Mouse (Mus musculus) limb, embryonic 11.5 days (tissue): ENCODE results near the gene Ccr3. TPM values are rescaled to one million over a fixed set of nuclear protein-coding genes. Genes with fewer than 3 reads are reported as not detected.

ENCODE experiments used
- ATAC-seq: fragments of 200-750 bp; cut with Nextera tagmentation; 2 replicates; pipeline ENCODE4 v1.8.0; 2017; ENCODE audit warnings: low read depth; ENCODE audit not compliant: insufficient number of reproducible peaks, low FRiP score, low TSS enrichment
- DNase-seq: peaks from one replicate; pipeline ENCODE4 v3.0.0-alpha.2; 2015; ENCODE audit warnings: low spot score
- H3K27ac ChIP-seq: fragments of 300-500 bp; sonication (generic); replicated peaks from 2 replicates; pipeline ENCODE4 v1.5.1; 2014; ENCODE audit warnings: low read depth, mild to moderate bottlenecking, low read length
- H3K27me3 ChIP-seq: fragments of 300-500 bp; sonication (generic); 2 replicates; pipeline ENCODE4 v1.6.1; 2014; ENCODE audit warnings: mild to moderate bottlenecking, low read length, mixed read lengths; ENCODE audit not compliant: control insufficient read depth, insufficient read depth
- H3K36me3 ChIP-seq: fragments of 300-500 bp; sonication (generic); 2 replicates; pipeline ENCODE4 v1.6.1; 2014; ENCODE audit warnings: mild to moderate bottlenecking, low read length, moderate library complexity, mixed read lengths; ENCODE audit not compliant: control insufficient read depth, insufficient read depth
- H3K4me1 ChIP-seq: fragments of 300-500 bp; sonication (generic); 2 replicates; pipeline ENCODE4 v1.6.1; 2014; ENCODE audit warnings: low read length, mixed read lengths; ENCODE audit not compliant: control insufficient read depth, insufficient read depth
- H3K4me2 ChIP-seq: fragments of 300-500 bp; sonication (generic); 2 replicates; pipeline ENCODE4 v1.6.1; 2014; ENCODE audit warnings: low read depth, mild to moderate bottlenecking, moderate library complexity; ENCODE audit not compliant: severe bottlenecking
- H3K4me3 ChIP-seq: fragments of 300-500 bp; sonication (generic); 2 replicates; pipeline ENCODE4 v1.5.1; 2014; ENCODE audit warnings: low read depth, low read length
- H3K9ac ChIP-seq: fragments of 300-500 bp; sonication (generic); 2 replicates; pipeline ENCODE4 v1.6.1; 2014; ENCODE audit warnings: mild to moderate bottlenecking, low read length
- H3K9me3 ChIP-seq: fragments of 300-500 bp; sonication (generic); 2 replicates; pipeline ENCODE4 v1.6.1; 2016; ENCODE audit warnings: low read length; ENCODE audit not compliant: control insufficient read depth
- WGBS: fragments of 180-500 bp; shearing (Covaris S2); extraction: QIAGEN DNeasy Blood & Tissue Kit; methylation state at CpG from one replicate; pipeline ENCODE4 v1.1.7; 2014; 5-methylcytosine and 5-hydroxymethylcytosine counted together
- polyA plus RNA-seq: library from polyadenylated mRNA; unstranded; fragments of >200 nt; fragmentation: Nextera tagmentation; extraction: Ambion mirVana; gene quantifications from 2 replicates; pipeline ENCODE4 v1.2.1, GENCODE M21; 2014

Gene Ccr3
- polyA plus RNA-seq, 1 experiment from 2014 or later = not detected

GRCm38 (mm10) chr9:124019887-124020286 is 1.9 kb upstream of the Ccr3 start:
- ATAC-seq = no peak

GRCm38 (mm10) chr9:124033345-124033744 is 11.6 kb downstream of the Ccr3 start:
- Histone ChIP-seq H3K9me3 (no peaks in the 10 kb centered on the region), H3K27ac (no peak overlapping the region), H3K36me3 (no peaks in the 10 kb centered on the region), H3K9ac (no peak overlapping the region), H3K4me2 (no peak overlapping the region), H3K4me3 (no peak overlapping the region), H3K4me1 (no peaks in the 10 kb centered on the region), H3K27me3 (no peaks in the 10 kb centered on the region)
- no peak for DNase-seq
- WGBS = 63% methylated on average over 1 of the region's 1 CpGs
- no peak; the same call in 1 of the 2 replicates for ATAC-seq

More at GRCm38 (mm10) chr9:124019887-124020286, 1.9 kb upstream of the Ccr3 start:
- Histone ChIP-seq H3K4me3 (no peak overlapping the region), H3K9ac (no peak overlapping the region), H3K36me3 (no peaks in the 10 kb centered on the region), H3K9me3 (no peaks in the 10 kb centered on the region), H3K27ac (no peak overlapping the region), H3K4me1 (no peaks in the 10 kb centered on the region), H3K4me2 (no peak overlapping the region), H3K27me3 (no peaks in the 10 kb centered on the region)
- 91% methylated on average over 3 of the region's 3 CpGs for WGBS
- DNase-seq = no peak

GRCm38 (mm10) chr9:124037707-124038106 is 15.9 kb downstream of the Ccr3 start:
- Histone ChIP-seq H3K4me2 (no peak overlapping the region), H3K9me3 (no peaks in the 10 kb centered on the region), H3K36me3 (no peaks in the 10 kb centered on the region), H3K27me3 (no peaks in the 10 kb centered on the region), H3K4me1 (no peaks in the 10 kb centered on the region), H3K27ac (no peak overlapping the region), H3K9ac (no peak overlapping the region), H3K4me3 (no peak overlapping the region)
- WGBS = 43% methylated on average over 4 of the region's 4 CpGs
- no peak for DNase-seq
- ATAC-seq = no peak

- H3K9me3 ChIP-seq = no peaks in the 10 kb centered on the region
- H3K36me3 ChIP-seq = no peaks in the 10 kb centered on the region
- WGBS = 84% methylated on average over 2 of the region's 2 CpGs
Observed at GRCm38 (mm10) chr9:124038158-124038582, 16.4 kb downstream of the Ccr3 start.

GRCm38 (mm10) chr9:124038949-124039348 is 17.2 kb downstream of the Ccr3 start:
- H3K36me3 ChIP-seq = no peaks in the 10 kb centered on the region
- H3K4me1 ChIP-seq = no peaks in the 10 kb centered on the region
- H3K9ac ChIP-seq = no peak overlapping the region
- H3K4me3 ChIP-seq = no peak overlapping the region
- no peak overlapping the region for H3K4me2 ChIP-seq
- DNase-seq (no peak), ATAC-seq (no peak)
- H3K9me3 ChIP-seq = no peaks in the 10 kb centered on the region
- H3K27me3 ChIP-seq = no peaks in the 10 kb centered on the region
- WGBS = 78% methylated on average over 5 of the region's 5 CpGs
- no peak overlapping the region for H3K27ac ChIP-seq

More at GRCm38 (mm10) chr9:124038158-124038582, 16.4 kb downstream of the Ccr3 start:
- H3K4me3 ChIP-seq = no peak overlapping the region
- ATAC-seq (no peak), DNase-seq (no peak)
- H3K4me1 ChIP-seq = no peaks in the 10 kb centered on the region
- H3K4me2 ChIP-seq = no peak overlapping the region
- H3K9ac ChIP-seq = no peak overlapping the region
- no peak overlapping the region for H3K27ac ChIP-seq
- no peaks in the 10 kb centered on the region for H3K27me3 ChIP-seq

GRCm38 (mm10) chr9:124040932-124041331 is 19.2 kb downstream of the Ccr3 start:
- H3K27ac ChIP-seq = no peak overlapping the region
- ATAC-seq (no peak), DNase-seq (no peak)
- no peak overlapping the region for H3K4me3 ChIP-seq
- no peaks in the 10 kb centered on the region for H3K27me3 ChIP-seq
- WGBS = 88% methylated on average over 3 of the region's 3 CpGs
- no peak overlapping the region for H3K4me2 ChIP-seq
- H3K9ac ChIP-seq = no peak overlapping the region
- no peaks in the 10 kb centered on the region for H3K36me3 ChIP-seq
- H3K4me1 ChIP-seq = no peaks in the 10 kb centered on the region
- no peaks in the 10 kb centered on the region for H3K9me3 ChIP-seq

GRCm38 (mm10) chr9:124053532-124053931 is 31.8 kb downstream of the Ccr3 start:
- H3K9me3 ChIP-seq = no peaks in the 10 kb centered on the region
- WGBS = 54% methylated on average over 2 of the region's 2 CpGs
- H3K36me3 ChIP-seq = no peaks in the 10 kb centered on the region
- DNase-seq = no peak
- H3K27me3 ChIP-seq = no peaks in the 10 kb centered on the region
- ATAC-seq = no peak
- no peak overlapping the region for H3K9ac ChIP-seq
- H3K27ac ChIP-seq = no peak overlapping the region
- H3K4me1 ChIP-seq = no peaks in the 10 kb centered on the region
- H3K4me2 ChIP-seq = no peak overlapping the region
- no peak overlapping the region for H3K4me3 ChIP-seq

GRCm38 (mm10) chr9:124056158-124056709 is 34.5 kb downstream of the Ccr3 start:
- no peak overlapping the region for H3K9ac ChIP-seq
- H3K9me3 ChIP-seq = no peaks in the 10 kb centered on the region
- H3K27ac ChIP-seq = no peak overlapping the region
- DNase-seq = no peak
- no peaks in the 10 kb centered on the region for H3K36me3 ChIP-seq
- no peak overlapping the region for H3K4me3 ChIP-seq
- no peak for ATAC-seq
- H3K4me1 ChIP-seq = no peaks in the 10 kb centered on the region
- WGBS = 65% methylated on average over 3 of the region's 3 CpGs
- H3K4me2 ChIP-seq = no peak overlapping the region
- no peaks in the 10 kb centered on the region for H3K27me3 ChIP-seq
